Mouse (Mus musculus) kidney, postnatal 36 days (tissue): ENCODE measurements around the gene Aip.

Experiments used
- DNase-seq, 2 experiments: peaks; one replicate each; pipeline ENCODE4 v3.0.0; 2021 to 2022; ENCODE audit warnings: mixed read lengths in 2 of 2

Gene Aip

DNA sequence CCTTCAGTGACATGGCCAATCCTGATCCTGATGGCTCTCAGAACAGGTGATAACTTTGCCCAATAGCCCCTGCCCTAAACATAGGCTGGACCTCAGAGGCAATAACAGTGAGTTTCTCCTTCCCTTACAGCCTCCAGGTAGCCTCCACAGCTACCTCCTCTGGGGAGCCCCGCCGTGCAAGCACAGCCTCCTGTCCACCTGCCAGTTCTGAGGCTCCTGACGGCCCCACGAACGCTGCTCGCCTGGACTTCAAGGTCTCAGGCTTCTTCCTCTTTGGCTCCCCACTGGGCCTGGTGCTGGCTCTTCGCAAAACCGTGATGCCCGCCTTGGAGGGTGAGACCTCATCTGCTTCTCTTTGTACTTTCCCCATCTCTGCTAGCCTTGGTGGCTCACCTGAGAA, 17.1 kb downstream of the Aip start:
- DNase-seq = no peak

DNA sequence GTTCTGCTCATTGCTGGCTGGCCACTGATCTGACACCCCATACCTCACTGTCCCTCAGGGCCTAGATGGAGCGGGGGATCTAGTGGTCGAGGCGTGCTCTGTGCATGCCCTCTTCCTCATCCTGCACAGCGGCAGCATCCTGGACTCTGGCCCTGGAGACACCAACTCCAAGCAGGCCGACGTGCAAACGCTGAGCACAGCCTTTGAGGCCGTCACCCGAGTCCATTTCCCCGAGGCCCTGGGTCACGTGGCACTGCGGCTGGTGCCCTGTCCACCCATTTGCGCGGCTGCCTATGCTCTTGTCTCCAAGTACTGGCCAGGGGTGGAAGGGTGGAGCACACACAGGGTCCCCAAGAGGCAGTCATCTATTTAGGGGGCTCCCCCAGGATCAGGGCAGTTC, 19.0 kb downstream of the Aip start:
- DNase-seq = peak; percentile 23 to 52

DNA sequence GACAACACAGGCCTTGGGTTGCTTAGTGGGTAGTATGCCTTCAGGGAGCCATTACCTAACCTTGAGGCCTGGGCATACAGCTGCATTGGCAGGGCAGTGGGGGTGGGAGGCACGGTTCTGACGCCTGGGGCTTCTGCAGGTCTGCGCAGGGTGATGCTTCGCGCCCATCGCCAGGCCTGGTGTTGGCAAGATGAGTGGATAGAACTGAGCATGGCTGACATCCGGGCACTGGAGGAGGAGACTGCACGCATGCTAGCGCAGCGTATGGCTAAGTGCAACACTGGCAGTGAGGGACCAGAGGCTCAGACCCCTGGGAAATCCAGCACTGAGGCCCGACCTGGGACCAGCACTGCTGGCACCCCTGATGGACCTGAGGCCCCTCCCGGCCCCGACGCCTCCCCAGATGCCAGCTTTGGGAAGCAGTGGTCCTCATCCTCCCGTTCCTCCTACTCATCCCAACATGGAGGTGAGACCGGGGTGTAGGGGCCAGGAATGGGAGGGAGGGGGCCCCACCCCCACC, 20.9 kb downstream of the Aip start:
- no peak for DNase-seq

DNA sequence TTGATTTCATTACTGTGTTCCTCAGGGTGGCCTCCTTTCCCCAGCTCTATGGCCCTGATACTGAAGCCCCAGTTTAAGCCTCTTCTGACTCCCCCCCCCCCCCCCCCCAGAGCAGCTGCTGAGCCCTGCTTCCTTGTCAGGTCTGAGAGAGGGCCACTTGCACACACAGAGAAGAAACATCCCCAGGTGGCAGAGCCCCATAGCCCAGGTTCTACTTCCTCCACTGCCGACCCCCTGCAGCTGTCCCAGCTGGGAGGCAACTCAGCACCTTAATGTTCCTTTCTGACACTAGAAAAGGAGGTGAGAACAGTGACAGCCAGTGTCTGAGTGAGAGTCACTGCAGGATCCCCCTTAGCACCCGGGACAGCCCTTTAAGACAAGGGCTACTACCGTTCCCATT, 21.9 kb downstream of the Aip start:
- no peak for DNase-seq

DNA sequence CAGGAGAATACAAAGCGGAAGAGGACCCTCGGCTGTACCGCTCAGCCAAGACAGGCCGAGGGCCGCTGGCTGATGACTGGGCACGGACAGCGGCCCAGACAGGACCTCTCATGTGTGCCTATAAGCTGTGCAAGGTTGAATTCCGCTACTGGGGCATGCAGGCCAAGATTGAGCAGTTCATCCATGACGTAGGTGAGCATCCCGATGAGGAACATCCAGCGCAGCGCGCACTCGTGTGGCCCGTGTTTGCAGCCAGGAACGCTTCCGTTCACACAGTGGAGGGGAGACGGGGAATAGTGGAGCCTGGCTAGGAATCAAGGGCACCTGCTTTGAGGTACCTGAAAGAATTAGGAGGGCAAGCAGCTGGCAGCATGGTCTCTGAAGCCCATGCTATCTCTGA, 22.4 kb downstream of the Aip start:
- DNase-seq = no peak

DNA sequence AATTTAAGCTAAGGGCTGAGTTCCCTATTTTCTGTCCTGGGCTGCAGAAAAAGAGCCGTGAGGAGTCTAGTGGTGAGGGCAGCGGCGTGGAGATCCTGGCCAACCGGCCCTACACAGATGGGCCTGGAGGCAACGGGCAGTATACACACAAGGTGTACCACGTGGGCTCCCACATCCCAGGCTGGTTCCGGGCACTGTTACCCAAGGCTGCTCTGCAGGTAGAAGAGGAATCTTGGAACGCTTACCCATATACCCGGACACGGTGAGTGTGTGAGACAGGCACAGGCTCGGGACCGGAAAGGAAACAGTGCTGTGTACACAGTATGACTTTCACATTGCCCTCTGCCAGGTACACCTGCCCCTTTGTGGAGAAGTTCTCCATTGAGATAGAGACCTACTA, 23.0 kb downstream of the Aip start:
- no peak for DNase-seq

DNA sequence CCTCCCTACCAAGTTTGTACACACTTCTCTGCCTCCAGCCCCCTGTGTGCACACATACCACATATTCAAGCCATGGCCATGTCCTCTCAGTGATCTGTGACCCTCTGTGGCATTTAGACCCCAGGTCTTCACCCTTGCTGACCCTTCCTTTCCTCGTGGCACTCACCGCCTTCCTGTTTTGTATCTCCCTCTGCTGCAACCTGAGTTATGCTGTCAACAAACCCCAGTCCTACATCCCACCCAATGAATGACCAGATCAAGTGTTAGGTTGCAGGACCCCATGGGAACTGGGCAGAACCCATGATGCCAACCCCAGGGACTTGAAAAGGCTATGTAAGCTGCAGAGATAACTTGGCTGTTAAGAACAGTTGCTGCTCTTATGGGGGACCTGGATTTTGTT, 23.6 kb downstream of the Aip start:
- DNase-seq = no peak

DNA sequence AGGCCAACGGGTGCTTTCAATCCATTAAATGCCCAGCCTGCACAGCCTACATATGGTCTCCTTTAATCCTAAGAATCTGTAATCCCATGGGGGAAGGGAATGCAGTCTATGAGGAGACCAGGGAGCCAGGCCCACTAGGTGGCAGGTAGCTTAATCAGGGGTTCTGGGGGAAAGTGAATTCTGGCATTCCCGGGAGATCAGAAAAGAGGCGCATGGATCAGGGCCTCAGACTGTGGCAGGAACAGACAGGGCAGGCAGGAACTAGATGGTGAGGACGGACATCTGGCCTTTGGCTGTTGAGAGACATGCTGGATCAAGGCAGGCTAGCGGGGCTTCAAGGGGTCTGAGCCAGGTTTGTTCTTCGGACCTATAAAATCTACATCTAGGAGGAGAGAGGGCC, 24.2 kb downstream of the Aip start:
- DNase-seq = no peak

DNA sequence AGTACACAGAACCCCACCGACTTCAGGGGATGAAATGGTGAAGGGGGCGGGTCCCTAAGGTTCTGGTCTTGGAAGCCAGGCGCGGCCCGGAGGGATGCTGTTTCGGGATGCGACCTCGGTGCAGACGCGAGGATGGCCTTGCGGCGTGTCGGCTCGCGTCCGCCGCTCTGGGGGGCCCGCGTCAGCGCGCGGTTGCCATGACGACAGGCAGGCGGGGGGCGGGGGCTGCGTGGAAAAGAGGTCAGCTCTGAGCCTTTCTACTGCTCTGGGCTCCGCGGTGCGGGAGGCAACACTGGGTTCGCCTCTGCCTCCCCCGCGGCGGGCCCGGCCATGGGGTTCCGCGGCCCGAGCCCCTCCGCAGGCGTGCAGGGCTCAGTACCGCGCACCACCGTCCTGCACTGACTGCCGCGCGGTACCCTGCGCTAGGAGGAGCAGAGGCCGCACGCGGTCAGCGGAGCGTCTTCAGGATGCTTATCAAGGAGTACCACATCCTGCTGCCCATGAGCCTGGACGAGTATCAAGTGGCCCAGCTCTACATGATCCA, 24.9 kb downstream of the Aip start:
- peak in 1 of 2 experiments; percentile 42 for DNase-seq

DNA sequence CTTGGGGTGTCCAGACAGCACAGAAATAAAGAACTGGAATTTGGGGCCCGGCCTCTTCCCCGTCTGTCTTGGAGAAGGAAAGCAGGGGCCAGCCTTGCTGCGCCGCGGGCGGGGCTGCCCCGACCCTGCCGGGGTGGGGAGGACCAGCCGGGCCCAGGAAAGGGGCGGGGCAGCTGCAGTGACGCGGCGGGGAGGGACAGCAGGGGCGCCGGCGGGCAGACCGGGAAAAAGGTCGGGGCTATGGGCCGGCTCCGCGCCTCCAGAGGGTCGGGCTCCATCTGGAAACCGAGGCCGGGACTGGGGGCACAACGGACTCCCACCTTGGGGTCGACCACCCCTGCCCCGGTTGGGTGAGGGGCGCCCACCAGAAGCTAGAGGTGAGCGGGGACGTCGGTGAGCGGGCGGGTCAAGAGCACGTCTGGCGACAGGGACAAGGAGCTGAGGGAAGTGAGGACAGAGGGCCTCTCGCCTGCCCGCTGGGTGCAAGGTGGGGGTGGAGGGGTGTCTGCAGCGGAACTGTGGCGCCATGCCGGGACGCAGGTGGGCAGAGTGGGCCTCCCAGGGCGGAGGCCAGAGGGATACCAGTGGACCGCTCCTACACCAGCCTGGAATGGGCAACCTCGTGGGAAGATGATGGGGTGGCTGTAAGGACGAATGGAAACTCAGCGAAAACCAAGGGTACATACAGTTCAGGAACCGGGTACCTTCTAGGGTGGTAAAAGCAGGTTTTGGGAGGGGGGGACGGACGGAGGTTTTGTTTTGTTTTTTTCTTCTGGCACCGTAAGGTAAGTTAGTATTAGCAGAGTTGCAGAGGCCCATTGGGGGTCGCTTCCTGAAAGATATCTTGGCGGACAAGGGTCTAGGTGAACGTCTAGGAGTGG, 25.6 kb downstream of the Aip start, which contains the start of gene Pitpnm1:
Gene Pitpnm1 (plus strand): TSS at position 162 of the 881 bp plus-strand sequence.
- DNase-seq = peak; percentile 82 to 91

DNA sequence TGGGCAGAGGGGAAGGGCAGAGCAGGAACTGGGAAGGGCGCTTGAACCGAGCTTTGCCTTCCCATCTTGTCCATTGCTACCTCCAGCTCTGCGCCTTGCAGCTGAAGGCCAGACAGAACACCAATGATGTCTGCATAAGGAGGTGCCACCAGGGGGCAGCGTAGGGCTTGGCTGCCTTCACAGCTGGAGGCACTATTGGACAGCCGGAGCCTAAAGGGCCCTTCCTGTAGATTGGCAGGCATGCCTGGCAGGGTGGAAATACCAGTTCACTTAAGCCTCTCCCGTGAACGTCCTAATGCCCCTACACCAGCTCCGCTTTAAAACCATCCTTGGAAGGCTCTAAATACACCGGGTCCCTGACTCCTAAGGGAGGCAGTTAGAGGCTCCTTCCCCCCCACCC, 26.6 kb downstream of the Aip start:
- peak; percentile 96 to 99 for DNase-seq

DNA sequence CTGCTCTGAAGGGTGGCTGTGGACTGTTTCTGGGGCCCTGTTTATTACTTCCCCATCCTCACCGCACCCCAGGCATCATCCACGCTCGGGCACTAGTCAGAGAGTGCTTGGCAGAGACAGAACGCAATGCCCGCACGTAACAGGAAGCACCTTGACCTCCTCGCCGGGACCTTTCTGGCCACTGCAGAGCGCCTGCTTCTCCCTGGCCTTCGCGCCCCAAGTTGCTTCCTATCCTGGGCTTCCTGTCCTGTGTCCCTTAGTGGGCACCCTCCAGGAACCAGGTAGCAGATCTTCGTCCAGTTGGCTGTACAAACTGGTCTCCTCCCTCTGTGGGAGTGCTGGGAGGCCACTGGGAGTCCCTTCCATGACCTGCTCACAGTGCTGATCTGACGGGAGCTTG, 27.2 kb downstream of the Aip start:
- peak in 1 of 2 experiments; percentile 20 for DNase-seq

DNA sequence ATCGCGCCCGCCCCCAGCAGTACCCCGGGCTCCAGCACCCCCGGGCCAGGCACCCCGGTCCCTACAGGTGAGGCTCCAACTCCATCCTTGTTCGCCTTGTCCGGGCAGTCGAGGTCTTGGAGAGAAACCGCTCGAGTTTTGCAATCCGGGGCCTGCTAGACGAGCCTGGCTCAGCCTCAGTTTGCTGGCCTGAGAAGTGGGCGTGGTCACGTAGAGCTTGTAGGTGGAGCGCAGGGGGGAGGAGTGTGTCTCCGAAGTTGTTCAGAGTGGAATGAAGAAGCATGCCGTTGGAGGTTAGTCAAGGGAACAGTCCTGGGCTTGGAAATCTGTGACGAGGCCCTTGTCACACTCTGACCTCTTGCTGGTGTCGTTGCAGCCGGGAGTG, 28.2 kb downstream of the Aip start:
- DNase-seq = peak; percentile 90 to 91

DNA sequence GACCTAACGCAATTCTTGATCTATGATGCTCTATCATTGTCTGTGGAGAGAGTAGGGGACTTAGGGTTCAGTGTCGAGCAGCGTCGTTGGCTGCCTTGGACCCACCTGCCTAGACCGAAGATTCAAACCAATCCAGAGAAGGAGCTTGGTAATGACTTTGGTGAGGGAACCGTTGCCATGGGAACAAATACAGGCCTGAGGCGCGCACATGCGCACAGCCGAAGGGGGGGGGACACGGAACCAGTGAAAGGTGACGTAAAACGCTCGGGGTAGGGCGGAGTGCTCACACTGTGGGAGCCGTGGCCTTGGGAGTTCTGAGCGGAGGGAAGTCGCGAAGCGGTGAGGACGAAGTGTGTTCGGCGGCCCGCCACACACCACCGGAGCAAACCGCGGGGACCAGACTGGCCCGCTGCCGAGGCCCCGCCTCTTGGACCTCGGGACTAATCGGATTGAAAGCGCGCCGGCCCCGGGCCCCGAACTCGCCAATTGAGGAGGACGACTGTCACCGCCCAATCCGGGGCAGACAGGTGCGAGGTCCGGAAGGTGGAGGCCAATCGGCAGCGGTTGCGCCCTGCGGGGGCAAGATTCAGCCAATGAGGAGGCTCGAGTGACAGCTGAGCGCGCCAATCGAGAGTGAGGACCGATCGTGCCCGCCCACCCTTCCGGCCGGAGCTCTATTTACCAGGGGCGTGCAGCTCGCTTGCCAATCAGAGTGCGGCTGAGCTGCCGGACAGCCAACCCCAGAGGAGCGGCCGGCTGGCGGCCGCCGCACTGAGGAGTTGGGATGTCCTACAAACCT, 28.8 kb downstream of the Aip start, which contains the start of gene Cdk2ap2:
Gene Cdk2ap2 (plus strand): TSS at position 541 of the 799 bp plus-strand sequence.
- peak; percentile 99 to 100 for DNase-seq

DNA sequence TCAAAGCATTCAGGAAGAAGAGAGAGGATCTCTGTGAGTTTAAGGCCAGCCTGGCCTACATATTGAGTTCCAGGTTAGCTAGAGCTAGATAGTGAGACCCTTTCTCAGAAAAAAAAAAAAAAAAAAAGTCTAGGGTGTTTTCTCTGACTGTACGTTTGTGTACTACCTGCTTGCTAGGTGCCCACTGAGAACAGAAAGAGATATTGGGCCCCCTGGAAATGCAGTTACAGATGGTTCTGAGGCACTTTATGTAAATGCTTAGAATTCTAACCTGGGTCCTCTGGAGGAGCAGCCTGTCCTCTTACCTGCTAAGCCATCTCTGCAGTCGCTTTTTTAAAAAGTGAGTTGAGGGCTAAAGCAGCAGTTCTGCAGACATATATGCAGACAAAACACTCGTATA, 29.9 kb downstream of the Aip start:
- no peak for DNase-seq

DNA sequence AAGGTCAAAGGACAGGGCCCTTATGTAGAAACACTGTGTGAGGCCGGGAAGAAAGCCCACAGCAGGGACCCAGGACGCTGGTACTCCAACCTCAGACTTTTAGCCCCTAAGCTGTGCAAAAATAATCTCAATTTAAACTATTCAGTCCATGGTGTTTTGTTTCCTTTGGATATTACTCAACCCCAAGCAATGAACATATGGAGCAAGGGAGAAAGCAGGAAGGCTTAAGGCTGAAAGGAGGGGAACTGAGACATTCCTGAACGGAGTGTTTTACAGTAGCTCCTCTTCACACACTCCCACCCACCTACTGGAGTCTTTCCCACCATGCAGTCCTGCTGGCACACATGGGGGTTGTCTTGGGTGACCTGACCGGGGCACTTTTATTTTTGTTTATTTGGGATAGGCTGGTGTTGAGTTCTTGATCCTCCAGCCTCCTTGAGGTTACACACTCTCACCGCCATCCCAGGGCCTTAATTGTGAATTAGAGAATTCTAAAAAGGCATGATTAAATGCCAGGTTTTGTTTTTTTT, 30.8 kb downstream of the Aip start:
- no peak for DNase-seq

DNA sequence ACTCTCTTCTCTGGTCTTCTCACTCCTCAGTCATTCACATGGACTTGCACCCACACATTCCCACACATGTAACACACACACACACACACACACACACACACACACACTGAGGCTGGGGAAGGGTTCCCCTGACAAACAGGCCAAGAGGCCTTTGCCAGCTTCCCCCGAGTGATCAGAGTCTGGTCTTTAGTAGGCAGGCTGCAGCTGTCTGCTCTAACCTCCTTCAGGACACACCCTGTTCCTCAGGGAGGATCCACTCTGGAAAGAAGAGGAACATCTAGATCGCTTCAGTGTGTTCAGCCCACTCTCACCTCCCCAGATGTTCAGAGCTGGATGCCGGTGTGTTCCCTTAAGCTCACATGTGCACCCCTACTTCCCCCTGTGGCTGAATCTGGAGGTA, 31.3 kb downstream of the Aip start:
- DNase-seq = no peak

DNA sequence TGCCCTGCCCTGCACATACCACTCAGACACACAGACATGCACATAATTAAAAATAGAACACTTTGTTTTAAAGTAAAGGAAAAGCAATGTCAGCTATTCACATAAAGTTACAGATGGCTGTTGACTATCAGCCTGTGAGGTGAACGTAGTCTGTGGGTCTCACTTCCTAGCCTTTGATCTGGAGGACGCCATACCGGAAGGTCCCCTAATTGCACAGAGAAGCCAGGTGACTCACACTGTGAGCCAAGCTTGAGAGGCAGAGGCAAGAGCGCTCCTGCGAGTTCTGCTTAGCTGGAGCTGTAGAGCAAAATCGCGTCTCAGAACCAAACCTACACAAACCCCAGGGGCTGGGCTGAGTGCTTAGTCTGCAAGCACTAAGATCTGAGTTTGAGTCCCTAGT, 31.9 kb downstream of the Aip start:
- no peak for DNase-seq

DNA sequence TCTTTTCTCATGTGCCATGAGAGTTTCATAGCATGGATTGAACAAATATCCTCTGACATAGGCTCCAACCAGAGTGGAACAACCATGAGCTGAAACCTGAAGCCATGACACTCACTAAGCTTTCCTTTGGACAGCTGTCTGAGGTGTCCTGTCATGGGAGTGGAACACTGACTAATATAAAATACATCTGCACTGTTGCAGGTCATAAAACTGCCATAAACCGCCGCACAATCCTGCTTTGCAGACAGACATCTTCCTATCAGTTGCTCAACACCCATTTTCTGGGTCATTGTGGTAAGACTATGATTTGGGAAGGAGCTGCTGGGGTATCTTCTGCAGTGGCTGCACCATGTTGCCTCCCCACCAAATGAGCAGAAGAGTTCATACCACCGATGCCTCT, 32.9 kb downstream of the Aip start:
- DNase-seq = no peak

DNA sequence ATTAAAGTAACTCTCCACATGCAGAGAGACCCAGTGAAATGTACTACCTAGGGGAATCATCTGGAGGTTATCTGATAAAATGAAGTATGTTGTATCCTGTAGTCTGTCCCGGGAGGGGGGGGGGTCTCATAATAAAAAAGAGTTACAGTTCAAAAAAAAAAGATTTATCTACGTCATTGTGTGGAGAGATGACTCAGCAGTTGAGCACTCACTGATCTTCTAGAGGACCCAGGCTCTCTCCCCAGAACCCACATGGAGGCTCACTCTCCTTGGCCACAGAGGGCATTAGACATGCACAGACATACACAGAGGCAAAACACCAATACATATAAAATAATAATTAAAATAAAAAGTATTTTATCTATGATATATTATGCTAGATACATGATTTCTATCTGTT, 34.3 kb downstream of the Aip start:
- DNase-seq = no peak

DNA sequence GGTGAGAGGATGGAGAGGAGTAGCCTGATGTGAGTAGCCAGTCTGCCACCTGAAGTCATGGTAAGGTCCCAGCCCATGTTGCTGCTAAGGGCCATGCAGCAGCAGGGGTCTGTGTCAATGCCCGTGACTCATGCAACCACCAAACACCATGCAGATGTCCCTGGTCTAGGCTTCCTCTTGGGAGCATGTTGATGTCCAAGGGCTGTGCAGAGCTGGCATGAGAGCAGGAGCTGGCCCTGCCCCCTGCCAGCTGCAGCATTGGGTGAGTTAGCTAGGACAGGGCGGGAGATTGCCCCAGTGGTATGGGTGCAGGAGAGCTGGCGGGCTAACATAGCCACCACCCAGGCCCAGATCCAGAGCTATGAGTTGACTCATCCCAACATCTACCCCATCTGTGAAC, 35.2 kb downstream of the Aip start:
- DNase-seq = no peak

DNA sequence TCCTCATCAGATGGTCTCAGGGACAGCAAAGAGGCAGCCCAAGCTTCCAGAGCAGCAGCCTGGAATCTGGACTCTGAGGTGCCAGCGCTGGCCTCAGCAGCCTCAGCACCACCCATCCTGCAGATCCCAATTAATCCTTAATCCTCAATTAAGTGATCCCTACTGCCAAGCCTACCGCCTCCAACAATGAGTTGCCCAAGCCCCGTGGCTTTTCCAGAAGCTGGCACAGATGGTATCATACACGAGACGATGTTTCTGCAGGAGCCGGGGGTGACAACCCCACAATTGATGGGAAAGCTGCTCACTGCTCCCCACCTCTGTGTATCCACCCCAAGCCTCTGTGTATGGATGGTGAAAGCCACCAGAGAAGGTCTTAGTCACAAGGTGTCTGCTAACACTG, 36.5 kb downstream of the Aip start:
- no peak for DNase-seq

DNA sequence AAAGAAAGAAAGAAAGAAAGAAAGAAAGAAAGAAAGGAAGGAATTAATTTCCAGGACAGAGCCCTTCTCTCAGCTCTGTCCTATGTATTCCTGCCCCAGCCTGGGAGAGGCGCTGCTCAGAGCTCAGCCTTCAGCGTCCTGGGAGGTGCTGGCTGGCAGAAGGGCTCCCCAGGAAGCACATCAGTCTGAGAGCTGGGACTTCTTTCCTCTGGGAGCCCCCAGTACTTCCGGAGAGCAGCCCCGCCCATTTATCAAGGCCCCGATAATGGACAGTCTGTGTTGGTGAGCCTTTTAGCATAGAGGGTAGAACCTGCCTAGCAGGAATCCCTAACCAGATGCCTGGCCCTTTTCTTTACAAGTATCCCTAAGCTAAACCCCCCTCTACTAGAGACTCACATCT, 37.5 kb downstream of the Aip start:
- no peak for DNase-seq
